In genomic region chrX:71623843-71624242, GRCm38 (mm10) we compare ENCODE assay signal across 9 mouse cellular contexts. TPM values are rescaled to one million over a fixed set of nuclear protein-coding genes. Genes with fewer than 3 reads are reported as not detected.
DNase-seq lines count a peak whose midpoint lies in the region; ATAC-seq and TF ChIP-seq lines count a peak whose summit lies in the region.
"Had no signal": no experiment of that assay in that cellular context is flagged by ENCODE, and none has a peak within 500 bp of the region (broad histone marks: within the 10 kb centered on the region; RNA-seq: fewer than 3 reads in every experiment).

No protein-coding gene starts in this region.

- no peaks in the 10 kb centered on the region for H3K36me3 ChIP-seq in kidney, postnatal 0 days (ENCODE audit: insufficient read depth, low read length)
- H3K36me3 ChIP-seq in kidney, embryonic 14.5 days (ENCODE audit: control insufficient read depth, insufficient read depth, low read length) = no peaks in the 10 kb centered on the region
- no peaks in the 10 kb centered on the region for H3K36me3 ChIP-seq in MEL (ENCODE audit: control insufficient read depth in 1 of 2, insufficient read depth in 2 of 2, low read length in 2 of 2)

- no peak overlapping the region for H3K4me3 ChIP-seq in kidney, postnatal 0 days (replicated peaks; ENCODE audit: low read depth, low read length)
- no peak overlapping the region for H3K4me3 ChIP-seq in kidney, embryonic 14.5 days (ENCODE audit: low read length)
- H3K4me3 ChIP-seq in MEL (ENCODE audit: control insufficient read depth in 1 of 2, insufficient read depth in 1 of 2, low read depth in 2 of 2, low read length in 2 of 2) = no peak overlapping the region
- H3K4me3 ChIP-seq in cortical plate, adult 2 months (ENCODE audit: insufficient read depth, low read length) = no peak overlapping the region

- peak; percentile 67 for TF ChIP-seq CTCF in kidney, postnatal 0 days (IDR thresholded peaks at IDR 0.05; ENCODE audit: low read depth)
- peak; percentile 61 to 80 (median 80) for TF ChIP-seq CTCF in MEL (IDR thresholded peaks at IDR 0.05 in 2 of 3, conservative IDR thresholded peaks at IDR 0.05 in 1 of 3; ENCODE audit: control insufficient read depth in 1 of 3, insufficient read depth in 1 of 3, low read depth in 2 of 3, low read length in 3 of 3, poor library complexity in 1 of 3, severe bottlenecking in 1 of 3)
- peak; percentile 57 for TF ChIP-seq CTCF in cortical plate, adult 2 months (IDR thresholded peaks at IDR 0.05; ENCODE audit: extremely low read depth, insufficient read depth, low read length)

- H3K4me2 ChIP-seq in kidney, postnatal 0 days (ENCODE audit: low read length) = no peak overlapping the region
- no peak overlapping the region for H3K4me2 ChIP-seq in kidney, embryonic 14.5 days (replicated peaks; ENCODE audit: low read depth, low read length)

- TF ChIP-seq RAD21 in MEL (IDR thresholded peaks at IDR 0.05; ENCODE audit: low read depth, low read length) = peak; percentile 75

- DNase-seq in CD4-positive, CD25-positive, alpha-beta regulatory T cell, adult 2 months (ENCODE audit: low read depth, low spot score) = peak; percentile 46
- DNase-seq in kidney, postnatal 0 days (ENCODE audit: low spot score) = no peak
- DNase-seq in MEL (ENCODE audit: low read depth, low spot score) = peak; percentile 57
- peak; percentile 6 for DNase-seq in lung, postnatal 14 days
- DNase-seq in neural tube, embryonic 10.5 days (ENCODE audit: extremely low spot score, low spot score) = no peak

- no peaks in the 10 kb centered on the region for H3K9me3 ChIP-seq in kidney, postnatal 0 days (replicated peaks; ENCODE audit: low read length)
- H3K9me3 ChIP-seq in kidney, embryonic 14.5 days (ENCODE audit: control insufficient read depth, low read length) = no peaks in the 10 kb centered on the region
- no peaks in the 10 kb centered on the region for H3K9me3 ChIP-seq in MEL (replicated peaks; ENCODE audit: insufficient read depth, low read length)

- no peak for TF ChIP-seq EP300 in MEL (IDR thresholded peaks at IDR 0.05; ENCODE audit: low read depth in 1 of 2, low read length in 2 of 2)

- ATAC-seq in CD4-positive, CD25-positive, alpha-beta regulatory T cell, adult 4 months = no peak
- ATAC-seq in kidney, postnatal 0 days (replicated peaks; ENCODE audit: low FRiP score, low read depth) = no peak
- ATAC-seq in kidney, embryonic 14.5 days (ENCODE audit: low FRiP score, low TSS enrichment) = no peak

- H3K27ac ChIP-seq in kidney, postnatal 0 days = no peak overlapping the region
- no peak overlapping the region for H3K27ac ChIP-seq in kidney, embryonic 14.5 days (ENCODE audit: low read depth, low read length)
- no peak overlapping the region for H3K27ac ChIP-seq in MEL (ENCODE audit: control insufficient read depth, low read depth, low read length)
- H3K27ac ChIP-seq in cortical plate, adult 2 months (ENCODE audit: insufficient read depth, low read length) = no peak overlapping the region

- 10% methylated on average over 1 of the region's 1 CpGs for WGBS in kidney, postnatal 0 days
- WGBS in kidney, embryonic 14.5 days = 7% methylated on average over 1 of the region's 1 CpGs

- H3K27me3 ChIP-seq in kidney, postnatal 0 days (ENCODE audit: insufficient read depth, low read length) = no peaks in the 10 kb centered on the region
- no peaks in the 10 kb centered on the region for H3K27me3 ChIP-seq in kidney, embryonic 14.5 days (ENCODE audit: control insufficient read depth, insufficient read depth, low read length)
- H3K27me3 ChIP-seq in MEL (ENCODE audit: control insufficient read depth in 1 of 2, insufficient read depth in 2 of 2, low read length in 2 of 2) = no peaks in the 10 kb centered on the region

- no peak for TF ChIP-seq POLR2A in MEL (IDR thresholded peaks at IDR 0.05; ENCODE audit: control insufficient read depth in 1 of 2, insufficient read depth in 1 of 2, low read depth in 1 of 2, low read length in 2 of 2, poor library complexity in 1 of 2)
- TF ChIP-seq POLR2A in cortical plate, adult 2 months (IDR thresholded peaks at IDR 0.05; ENCODE audit: extremely low read depth, insufficient read depth, low read length) = no peak

- H3K9ac ChIP-seq in kidney, postnatal 0 days (ENCODE audit: low read depth, low read length) = no peak overlapping the region
- no peak overlapping the region for H3K9ac ChIP-seq in kidney, embryonic 14.5 days (ENCODE audit: low read depth, low read length)
- no peak overlapping the region for H3K9ac ChIP-seq in MEL (ENCODE audit: control insufficient read depth, low read depth, low read length, poor library complexity, severe bottlenecking)

- no peaks in the 10 kb centered on the region for H3K79me2 ChIP-seq in MEL (ENCODE audit: control insufficient read depth, insufficient read depth, low read length, poor library complexity)

- H3K4me1 ChIP-seq in kidney, postnatal 0 days (replicated peaks; ENCODE audit: insufficient read depth, low read length) = no peaks in the 10 kb centered on the region
- no peaks in the 10 kb centered on the region for H3K4me1 ChIP-seq in kidney, embryonic 14.5 days (ENCODE audit: control insufficient read depth, insufficient read depth, low read length)
- H3K4me1 ChIP-seq in MEL (ENCODE audit: control insufficient read depth in 1 of 2, insufficient read depth in 2 of 2, low read length in 2 of 2) = no peaks in the 10 kb centered on the region
- no peaks in the 10 kb centered on the region for H3K4me1 ChIP-seq in cortical plate, adult 2 months (ENCODE audit: control insufficient read depth, insufficient read depth, low read length)

TF ChIP-seq in MEL, 35 proteins besides CTCF, POLR2A, EP300 and RAD21:
- TF ChIP-seq ELF1 (IDR thresholded peaks at IDR 0.05; ENCODE audit: low read depth, low read length) (no peak), ETS1 (IDR thresholded peaks at IDR 0.05; ENCODE audit: low read depth, low read length) (no peak), USF1 (IDR thresholded peaks at IDR 0.05; ENCODE audit: low read depth, low read length) (peak; percentile 34; the same call in 1 of the 2 replicates), ZMIZ1 (IDR thresholded peaks at IDR 0.05; ENCODE audit: low read depth, low read length) (no peak), NRF1 (IDR thresholded peaks at IDR 0.05; ENCODE audit: insufficient read depth, low read depth, low read length, poor library complexity, severe bottlenecking) (no peak), POLR2AphosphoS5 (IDR thresholded peaks at IDR 0.05; ENCODE audit: borderline replicate concordance, low read depth, low read length) (no peak), CHD2 (IDR thresholded peaks at IDR 0.05; ENCODE audit: low read length) (no peak), SMC3 (IDR thresholded peaks at IDR 0.05; ENCODE audit: low read depth, low read length) (peak; percentile 87), ZC3H11A (IDR thresholded peaks at IDR 0.05; ENCODE audit: low read depth, low read length) (peak; percentile 67), KAT2A (conservative IDR thresholded peaks at IDR 0.05; ENCODE audit: low read depth, low read length) (no peak), MAX (IDR thresholded peaks at IDR 0.05; ENCODE audit: low read length) (no peak), MAZ (IDR thresholded peaks at IDR 0.05; ENCODE audit: low read depth, low read length) (no peak), TBP (IDR thresholded peaks at IDR 0.05; ENCODE audit: low read depth, low read length) (no peak), ZKSCAN1 (IDR thresholded peaks at IDR 0.05; ENCODE audit: low read depth, low read length) (no peak)
TF ChIP-seq in MEL: peak in this region for 3.

RNA-seq across cellular contexts. Expression of gene Gpr50, which starts 39.6 kb away (rescaled TPM):
- polyA plus RNA-seq in CD4-positive, CD25-positive, alpha-beta regulatory T cell, adult 4 months (2017; shearing (Covaris generic)) = not detected
- polyA plus RNA-seq in kidney, postnatal 0 days (2015; fragmentation: Nextera tagmentation; extraction: Ambion mirVana) = 0.26 TPM in 1 of 2 replicates, not detected in the other
- polyA plus RNA-seq in kidney, embryonic 14.5 days (2014; fragmentation: Nextera tagmentation; extraction: Ambion mirVana) = 0.06 and 0.37 TPM in 2 replicates
- total RNA-seq in MEL (2012; rRNA removed) = not detected in 2 replicates
- polyA plus RNA-seq in MEL (2012; ENCODE audit: insufficient read depth in 1 of 2, insufficient read length in 2 of 2, low read depth in 1 of 2, low replicate concordance in 2 of 2, missing spikeins in 1 of 2) = not detected
- polyA plus RNA-seq in cortical plate, adult 2 months (2012; rRNA removed) = 0.21 and 0.31 TPM in 2 replicates
- total RNA-seq: heart, adult 18-20 months had no signal

Comparison
In these comparisons a context has a peak if more than half of its experiments do, and no peak if none do; other contexts are left out.
1. DNase-seq: peak in CD4-positive, CD25-positive, alpha-beta regulatory T cell, adult 2 months (single experiment), MEL (single experiment) and lung, postnatal 14 days (single experiment); none in kidney, postnatal 0 days (single experiment) and neural tube, embryonic 10.5 days (single experiment).
2. Peak in every context shown above with its lines, with median percentiles within 50 percentile points of each other: CTCF ChIP-seq.